Mouse (Mus musculus): ENCODE data around the gene Iqcg. TPM values are rescaled to one million over a fixed set of nuclear protein-coding genes. Genes with fewer than 3 reads are reported as not detected.

The Iqcg gene
- 1 to 10 TPM in 1 of 26 experiments, under 1 TPM in 15, not detected in 10; 0.13 to 1.4 (median 0.41) TPM for total RNA-seq (2018; cell fraction: chromatin; rRNA removed)
- under 1 TPM; 0.12 to 0.85 (median 0.32) TPM for total RNA-seq (2018; cell fraction: cytosol; rRNA removed)
- 1 to 10 TPM in 2 of 26 experiments, under 1 TPM in 15, not detected in 9; 0.14 to 2.0 (median 0.32) TPM for total RNA-seq (2018; cell fraction: nucleus; rRNA removed)
- 0.40 to 0.43 TPM (median 0.42 TPM) in 3 replicates for polyA plus RNA-seq (2018)

- Histone ChIP-seq H3K4me3 (ENCODE audit: inconsistent target) (peak within 1 kb of the TSS; percentile 97), H3K79me2 (ENCODE audit: inconsistent target) (peaks cover 32% of the 10 kb centered on the region), H3K27ac (peak within 1 kb of the TSS; percentile 84), H3K36me3 (ENCODE audit: inconsistent target) (peaks cover 30% of the 10 kb centered on the region)
- WGBS (ENCODE audit: missing documents) = 1% methylated on average over 41 of the region's 47 CpGs
These were observed at the start of gene Iqcg, which contains the start of gene Rpl35a for GRCm38 (mm10) chr16:33056095-33056785. TSS of gene Iqcg (minus strand) at chr16:33056218. TSS of gene Rpl35a (plus strand) at chr16:33056453.

- Histone ChIP-seq H3K4me3 (ENCODE audit: inconsistent target) (no peak overlapping the region), H3K27ac (no peak overlapping the region), H3K36me3 (ENCODE audit: inconsistent target) (no peaks in the 10 kb centered on the region), H3K79me2 (ENCODE audit: inconsistent target) (no peaks in the 10 kb centered on the region)
- WGBS (ENCODE audit: missing documents) = 88% methylated on average over 8 of the region's 8 CpGs
These were observed 29.6 kb upstream of the Iqcg start for GRCm38 (mm10) chr16:33085666-33086065.

GRCm38 (mm10) chr16:33083996-33084395 is 28.0 kb upstream of the Iqcg start:
- Histone ChIP-seq H3K36me3 (ENCODE audit: inconsistent target) (no peaks in the 10 kb centered on the region), H3K79me2 (ENCODE audit: inconsistent target) (no peaks in the 10 kb centered on the region), H3K27ac (no peak overlapping the region), H3K4me3 (ENCODE audit: inconsistent target) (no peak overlapping the region)
- WGBS (ENCODE audit: missing documents) = 86% methylated on average over 2 of the region's 2 CpGs

GRCm38 (mm10) chr16:33082951-33083350 is 26.9 kb upstream of the Iqcg start:
- Histone ChIP-seq H3K36me3 (ENCODE audit: inconsistent target) (no peaks in the 10 kb centered on the region), H3K27ac (no peak overlapping the region), H3K79me2 (ENCODE audit: inconsistent target) (no peaks in the 10 kb centered on the region), H3K4me3 (ENCODE audit: inconsistent target) (no peak overlapping the region)
- WGBS (ENCODE audit: missing documents) = 90% methylated on average over 6 of the region's 6 CpGs

GRCm38 (mm10) chr16:33080063-33080462 is 24.0 kb upstream of the Iqcg start:
- H3K27ac ChIP-seq = no peak overlapping the region
- 49% methylated on average over 7 of the region's 7 CpGs for WGBS (ENCODE audit: missing documents)
- no peak overlapping the region for H3K4me3 ChIP-seq (ENCODE audit: inconsistent target)
- H3K79me2 ChIP-seq (ENCODE audit: inconsistent target) = no peaks in the 10 kb centered on the region
- no peaks in the 10 kb centered on the region for H3K36me3 ChIP-seq (ENCODE audit: inconsistent target)

- Histone ChIP-seq H3K27ac (peak overlapping the region; percentile 88), H3K4me3 (ENCODE audit: inconsistent target) (no peak overlapping the region), H3K36me3 (ENCODE audit: inconsistent target) (no peaks in the 10 kb centered on the region), H3K79me2 (ENCODE audit: inconsistent target) (no peaks in the 10 kb centered on the region)
- 0% methylated on average over 5 of the region's 5 CpGs for WGBS (ENCODE audit: missing documents)
These were observed 21.1 kb upstream of the Iqcg start for GRCm38 (mm10) chr16:33077069-33077627.

- WGBS (ENCODE audit: missing documents) = 68% methylated on average over 6 of the region's 6 CpGs
- Histone ChIP-seq H3K79me2 (ENCODE audit: inconsistent target) (no peaks in the 10 kb centered on the region), H3K4me3 (ENCODE audit: inconsistent target) (no peak overlapping the region), H3K27ac (peak overlapping the region; percentile 88), H3K36me3 (ENCODE audit: inconsistent target) (no peaks in the 10 kb centered on the region)
These were observed 20.1 kb upstream of the Iqcg start for GRCm38 (mm10) chr16:33076078-33076477.

GRCm38 (mm10) chr16:33074967-33075366 is 18.9 kb upstream of the Iqcg start:
- Histone ChIP-seq H3K4me3 (ENCODE audit: inconsistent target) (no peak overlapping the region), H3K36me3 (ENCODE audit: inconsistent target) (no peaks in the 10 kb centered on the region), H3K27ac (peak overlapping the region; percentile 16; the same call in 1 of the 2 replicates), H3K79me2 (ENCODE audit: inconsistent target) (no peaks in the 10 kb centered on the region)
- WGBS (ENCODE audit: missing documents) = 19% methylated on average over 5 of the region's 5 CpGs

- no peak overlapping the region for H3K4me3 ChIP-seq (ENCODE audit: inconsistent target)
- H3K79me2 ChIP-seq (ENCODE audit: inconsistent target) = no peaks in the 10 kb centered on the region
- no peaks in the 10 kb centered on the region for H3K36me3 ChIP-seq (ENCODE audit: inconsistent target)
- WGBS (ENCODE audit: missing documents) = 96% methylated on average over 6 of the region's 6 CpGs
- no peak overlapping the region for H3K27ac ChIP-seq
These were observed 17.0 kb upstream of the Iqcg start for GRCm38 (mm10) chr16:33072871-33073557.

GRCm38 (mm10) chr16:33070928-33071327 is 14.9 kb upstream of the Iqcg start:
- Histone ChIP-seq H3K27ac (no peak overlapping the region), H3K4me3 (ENCODE audit: inconsistent target) (no peak overlapping the region), H3K79me2 (ENCODE audit: inconsistent target) (no peaks in the 10 kb centered on the region), H3K36me3 (ENCODE audit: inconsistent target) (no peaks in the 10 kb centered on the region)

GRCm38 (mm10) chr16:33064636-33065035 is 8.6 kb upstream of the Iqcg start:
- no peaks in the 10 kb centered on the region for H3K79me2 ChIP-seq (ENCODE audit: inconsistent target)
- H3K4me3 ChIP-seq (ENCODE audit: inconsistent target) = no peak overlapping the region
- WGBS (ENCODE audit: missing documents) = 90% methylated on average over 9 of the region's 9 CpGs
- H3K36me3 ChIP-seq (ENCODE audit: inconsistent target) = peaks cover 10% of the 10 kb centered on the region; the same call in 1 of the 2 replicates
- no peak overlapping the region for H3K27ac ChIP-seq

- Histone ChIP-seq H3K4me3 (ENCODE audit: inconsistent target) (peak overlapping the region; percentile 39), H3K79me2 (ENCODE audit: inconsistent target) (peaks cover 12% of the 10 kb centered on the region), H3K36me3 (ENCODE audit: inconsistent target) (peaks cover 24% of the 10 kb centered on the region), H3K27ac (no peak overlapping the region)
- WGBS (ENCODE audit: missing documents) = 23% methylated on average over 6 of the region's 7 CpGs
These were observed 7.2 kb upstream of the Iqcg start for GRCm38 (mm10) chr16:33063267-33063666.

GRCm38 (mm10) chr16:33062682-33063131 is 6.7 kb upstream of the Iqcg start:
- no peak overlapping the region for H3K27ac ChIP-seq
- H3K79me2 ChIP-seq (ENCODE audit: inconsistent target) = peaks cover 18% of the 10 kb centered on the region
- WGBS (ENCODE audit: missing documents) = 2% methylated on average over 35 of the region's 35 CpGs
- peak overlapping the region; percentile 39 for H3K4me3 ChIP-seq (ENCODE audit: inconsistent target)
- H3K36me3 ChIP-seq (ENCODE audit: inconsistent target) = peaks cover 29% of the 10 kb centered on the region

GRCm38 (mm10) chr16:33062024-33062681 is 6.1 kb upstream of the Iqcg start, which contains the start of gene Lmln:
TSS of gene Lmln (plus strand) at chr16:33062521.
- peaks cover 23% of the 10 kb centered on the region for H3K79me2 ChIP-seq (ENCODE audit: inconsistent target)
- WGBS (ENCODE audit: missing documents) = under 1% methylated on average over 62 of the region's 64 CpGs

More at GRCm38 (mm10) chr16:33062024-33062681, 6.1 kb upstream of the Iqcg start, which contains the start of gene Lmln:
- H3K4me3 ChIP-seq (ENCODE audit: inconsistent target) = peak within 1 kb of the TSS; percentile 39
- H3K36me3 ChIP-seq (ENCODE audit: inconsistent target) = peaks cover 30% of the 10 kb centered on the region
- no peak within 1 kb of the TSS for H3K27ac ChIP-seq

Measured in macrophage (primary cell).